Mouse (Mus musculus) heart, postnatal 0 days (tissue): ENCODE measurements around the gene Fxyd4.

Experiments used
- CTCF ChIP-seq: IDR thresholded peaks from 2 replicates; pipeline ENCODE4 v1.5.1; 2016; ENCODE audit warnings: antibody characterized with exemption, control low read depth, low read depth
- EP300 ChIP-seq: IDR thresholded peaks from 2 replicates; pipeline ENCODE4 v1.6.1; 2016; ENCODE audit warnings: antibody characterized with exemption, low read depth

- no peak for TF ChIP-seq CTCF
- TF ChIP-seq EP300 = no peak
Measured at GRCm38 (mm10) chr6:117937222-117937932, at the start of gene Fxyd4.
